Mouse (Mus musculus): ENCODE measurements around the gene Rbm4b.

- TF ChIP-seq CTCF (IDR thresholded peaks at IDR 0.05; ENCODE audit: low read depth), result no peak
- TF ChIP-seq EP300 (IDR thresholded peaks at IDR 0.05; ENCODE audit: low read depth), result no peak
Observed at GRCm38 (mm10) chr19:4802691-4803091, 46.4 kb downstream of the Rbm4b start.
